Mouse (Mus musculus): ENCODE measurements around the gene A630023A22Rik. TPM values are rescaled to one million over a fixed set of nuclear protein-coding genes. Genes with fewer than 3 reads are reported as not detected.

A630023A22Rik gene
- total RNA-seq, 1 experiment from 2014 or later = not detected

DNA sequence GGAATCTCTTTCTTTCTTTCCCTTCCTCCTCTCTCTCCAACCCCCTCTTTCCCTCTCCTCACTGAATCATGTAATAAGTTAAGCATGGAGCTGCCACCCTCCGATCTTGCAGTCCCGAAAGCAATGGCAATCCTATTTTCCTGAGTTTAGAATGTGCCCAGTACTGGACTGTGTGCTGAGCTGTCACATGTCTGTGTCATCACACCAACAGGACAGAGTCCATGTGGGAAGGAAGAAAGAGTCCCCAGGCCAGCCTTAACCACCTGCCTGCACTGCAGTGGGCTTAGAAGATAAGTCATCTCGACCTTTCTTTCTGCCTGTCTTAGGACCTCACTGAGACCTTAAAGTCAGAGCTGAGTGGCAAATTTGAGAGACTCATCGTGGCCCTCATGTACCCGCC is 11.1 kb downstream of the A630023A22Rik start:
- no peak for ATAC-seq (ENCODE audit: extremely low read depth, insufficient number of reproducible peaks, low FRiP score, poor library complexity, severe bottlenecking)

DNA sequence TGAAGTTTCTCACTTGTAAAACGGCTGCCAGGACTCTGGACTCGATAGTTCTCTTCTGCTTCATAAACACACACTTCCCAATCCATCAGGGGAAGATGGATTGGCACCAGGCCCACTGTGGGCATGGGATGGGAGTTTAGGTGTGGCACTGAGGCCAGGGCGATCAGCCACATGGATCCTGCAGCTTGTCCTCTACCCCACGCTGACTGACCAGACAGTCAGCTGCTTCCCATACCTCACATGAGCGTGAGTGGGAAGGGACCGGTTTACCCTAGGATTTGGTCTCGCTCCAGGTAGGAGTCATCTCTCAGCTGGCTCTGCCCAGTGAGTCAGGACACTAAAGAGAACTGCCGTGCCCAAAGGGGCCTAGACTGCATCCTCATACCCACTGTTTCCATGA is 12.8 kb downstream of the A630023A22Rik start:
- no peak for ATAC-seq (ENCODE audit: extremely low read depth, insufficient number of reproducible peaks, low FRiP score, poor library complexity, severe bottlenecking)

DNA sequence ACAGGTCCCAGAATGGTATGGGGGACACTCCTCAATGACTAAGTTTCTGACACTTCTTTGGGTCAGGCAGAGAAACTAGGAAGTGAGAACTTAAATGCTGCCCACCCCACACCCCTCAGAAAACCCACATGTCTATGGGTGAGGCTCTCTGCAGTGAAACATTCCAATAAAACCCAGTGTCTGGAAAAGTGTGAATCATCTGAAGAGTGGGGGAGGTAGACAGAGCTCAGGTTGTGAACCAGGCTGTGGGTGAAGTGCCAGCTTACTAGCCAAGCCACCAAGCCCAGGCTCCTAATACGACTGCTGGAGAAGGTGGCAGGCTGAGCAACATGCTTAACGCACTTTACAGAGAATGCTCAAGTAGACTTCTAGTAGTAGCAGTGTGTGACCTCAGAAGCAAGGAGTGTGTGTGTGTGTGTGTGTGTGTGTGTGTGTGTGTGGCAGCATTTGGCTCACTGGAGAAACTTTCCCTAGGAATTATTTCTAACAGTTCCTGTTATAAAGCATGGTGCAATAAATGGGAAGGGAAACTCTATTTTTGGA is 14.6 kb downstream of the A630023A22Rik start:
- no peak for ATAC-seq (ENCODE audit: extremely low read depth, insufficient number of reproducible peaks, low FRiP score, poor library complexity, severe bottlenecking)

DNA sequence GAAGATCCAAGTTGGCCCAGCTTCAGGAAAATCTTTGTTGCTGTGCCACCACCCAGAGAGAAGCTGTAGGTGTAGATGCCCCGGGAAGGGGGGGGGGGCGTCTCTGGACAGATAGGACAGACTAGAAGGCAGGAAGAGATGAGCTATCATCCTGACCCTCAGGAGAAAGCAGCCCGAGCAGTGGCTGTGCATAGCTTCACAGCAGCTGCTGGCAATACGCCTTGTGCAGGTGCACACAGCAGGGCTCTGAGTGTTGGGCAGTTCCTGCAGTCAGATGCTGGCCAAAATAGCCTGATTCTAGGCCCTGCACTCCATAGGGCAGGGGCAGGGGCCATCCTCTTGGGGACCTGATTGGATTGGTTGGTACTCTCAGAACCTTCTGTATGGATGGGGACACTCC is 15.7 kb downstream of the A630023A22Rik start:
- no peak for ATAC-seq (ENCODE audit: extremely low read depth, insufficient number of reproducible peaks, low FRiP score, poor library complexity, severe bottlenecking)

DNA sequence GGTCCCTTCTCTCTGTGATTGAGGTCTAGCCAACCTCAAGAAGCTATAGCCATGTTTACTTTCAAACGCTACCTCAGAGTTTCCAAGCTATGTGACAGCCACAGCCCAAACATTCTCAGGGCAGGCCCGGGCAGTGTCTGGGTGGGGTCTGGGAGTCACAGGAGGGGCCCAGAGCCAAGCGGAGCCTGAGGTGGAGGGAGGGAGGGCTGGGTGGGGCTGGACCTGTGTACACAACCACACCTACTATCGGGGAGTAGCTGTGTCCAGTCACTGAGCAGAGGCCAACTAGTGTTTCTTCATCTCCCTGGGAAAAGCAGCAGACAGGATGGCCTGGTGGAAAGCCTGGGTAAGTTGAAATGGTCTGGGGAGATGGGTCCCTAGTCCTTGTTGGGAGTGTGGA is 16.8 kb downstream of the A630023A22Rik start, which contains the start of gene Anxa8:
TSS of gene Anxa8 (plus strand) at position 251 of the 400 bp plus-strand sequence.
- no peak for ATAC-seq (ENCODE audit: extremely low read depth, insufficient number of reproducible peaks, low FRiP score, poor library complexity, severe bottlenecking)

DNA sequence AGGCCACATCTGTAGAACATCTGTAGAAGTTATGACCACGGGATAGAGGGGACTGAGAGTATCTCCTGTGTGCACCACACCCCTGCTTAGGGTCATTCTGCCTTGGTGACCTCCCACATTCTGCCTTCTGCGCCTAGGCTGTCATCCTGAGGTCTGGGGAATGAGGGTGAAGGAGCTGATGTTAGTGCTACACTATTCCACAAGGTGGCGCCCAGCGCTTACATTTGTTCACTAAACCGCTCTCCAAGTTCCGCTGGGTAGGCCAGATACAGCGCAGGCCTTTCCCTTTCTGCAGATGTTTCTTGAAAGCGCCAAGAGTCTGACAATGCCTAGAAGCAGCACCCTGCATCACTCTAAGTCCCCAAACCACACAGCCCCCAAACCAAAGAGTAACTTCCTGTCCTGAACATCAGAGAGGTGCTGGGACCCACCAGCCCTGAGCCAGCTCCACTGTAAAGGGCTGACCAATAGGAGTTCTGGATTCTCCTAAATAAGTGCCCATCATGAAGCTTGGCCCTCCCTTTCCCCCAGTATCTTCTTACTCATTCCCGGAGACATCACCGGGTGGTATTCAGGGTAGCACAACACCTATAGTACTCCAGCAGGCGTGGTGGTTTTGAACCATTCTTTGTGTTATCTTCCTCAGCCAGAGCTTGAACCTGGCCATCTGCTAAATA is 22.1 kb downstream of the A630023A22Rik start:
- no peak for ATAC-seq (ENCODE audit: extremely low read depth, insufficient number of reproducible peaks, low FRiP score, poor library complexity, severe bottlenecking)

DNA sequence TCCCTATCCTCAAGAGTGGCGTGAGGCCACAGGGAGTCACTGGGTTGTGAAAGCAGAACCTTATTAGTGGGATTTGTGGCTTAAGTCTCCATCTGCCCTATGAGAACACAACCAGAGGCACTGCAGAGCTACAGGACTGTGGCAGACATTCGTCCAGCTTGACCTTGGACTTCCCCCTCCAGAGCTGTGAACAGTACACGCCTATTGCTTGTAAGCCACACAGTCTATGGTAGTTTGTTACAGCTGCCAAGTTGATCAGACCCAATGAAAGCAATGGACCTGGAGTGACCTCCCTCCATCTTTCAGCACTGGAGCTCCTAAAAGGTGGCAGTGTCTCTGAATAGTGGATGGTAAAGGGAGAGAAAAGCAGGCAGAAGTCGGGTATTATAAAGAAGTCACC is 24.3 kb downstream of the A630023A22Rik start:
- ATAC-seq (ENCODE audit: extremely low read depth, insufficient number of reproducible peaks, low FRiP score, poor library complexity, severe bottlenecking) = no peak

DNA sequence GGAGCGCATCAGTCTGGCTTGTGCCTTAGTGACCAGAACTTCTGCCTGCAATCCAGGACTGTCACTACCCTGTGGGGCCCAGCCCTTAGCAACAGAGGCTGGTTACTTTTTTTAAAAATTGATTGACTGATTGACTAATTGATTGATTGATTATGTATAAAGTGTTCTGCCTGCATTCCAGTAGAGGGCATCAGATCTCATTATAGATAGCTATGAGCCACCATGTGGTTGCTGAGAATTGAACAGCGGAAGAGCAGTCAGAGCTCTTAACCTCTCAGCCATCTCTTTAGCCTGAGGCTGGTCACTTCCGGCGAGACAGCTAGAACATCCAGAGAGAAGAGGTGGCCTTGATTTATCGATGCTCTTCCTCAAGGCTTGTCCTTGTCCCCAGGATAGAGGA is 25.3 kb downstream of the A630023A22Rik start:
- no peak for ATAC-seq (ENCODE audit: extremely low read depth, insufficient number of reproducible peaks, low FRiP score, poor library complexity, severe bottlenecking)

DNA sequence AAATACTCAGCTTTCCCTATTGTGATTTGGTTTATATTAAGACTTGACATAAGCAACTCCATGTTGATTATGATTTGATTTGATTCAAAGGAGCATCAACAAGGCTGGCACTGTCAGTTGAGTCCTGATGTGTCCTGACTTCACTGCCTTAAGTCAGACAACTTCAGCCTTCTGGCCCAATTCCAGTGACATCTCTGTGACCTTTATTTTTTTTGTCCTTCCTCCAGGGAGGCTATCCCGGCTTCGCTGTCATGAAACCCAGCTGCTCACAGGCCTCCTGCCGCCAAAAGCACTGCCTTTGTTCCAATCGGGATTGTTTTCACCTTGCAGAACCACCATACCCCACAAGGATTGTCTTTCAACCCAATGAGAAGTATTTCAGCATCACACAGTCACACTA is 27.2 kb downstream of the A630023A22Rik start:
- no peak for ATAC-seq (ENCODE audit: extremely low read depth, insufficient number of reproducible peaks, low FRiP score, poor library complexity, severe bottlenecking)

DNA sequence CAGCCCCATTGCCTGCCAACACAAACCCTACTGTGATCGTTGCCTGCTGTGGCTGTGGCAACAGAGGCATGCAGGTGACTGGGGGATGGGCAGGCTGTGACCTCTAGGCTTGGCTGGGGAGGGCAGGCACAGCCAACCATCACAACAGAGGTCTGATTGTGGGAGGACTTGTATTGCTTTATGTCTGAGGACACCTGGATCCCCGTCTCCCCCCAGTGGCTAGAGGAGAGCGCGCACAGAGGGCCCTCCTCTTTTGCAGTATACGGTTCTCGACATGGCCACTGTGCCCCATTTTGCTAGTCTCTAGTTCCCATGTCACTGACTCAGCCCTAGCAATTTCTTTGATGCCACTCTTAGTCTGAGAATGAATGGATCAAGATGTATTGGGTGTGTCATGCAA is 30.9 kb downstream of the A630023A22Rik start:
- ATAC-seq (ENCODE audit: extremely low read depth, insufficient number of reproducible peaks, low FRiP score, poor library complexity, severe bottlenecking) = no peak

DNA sequence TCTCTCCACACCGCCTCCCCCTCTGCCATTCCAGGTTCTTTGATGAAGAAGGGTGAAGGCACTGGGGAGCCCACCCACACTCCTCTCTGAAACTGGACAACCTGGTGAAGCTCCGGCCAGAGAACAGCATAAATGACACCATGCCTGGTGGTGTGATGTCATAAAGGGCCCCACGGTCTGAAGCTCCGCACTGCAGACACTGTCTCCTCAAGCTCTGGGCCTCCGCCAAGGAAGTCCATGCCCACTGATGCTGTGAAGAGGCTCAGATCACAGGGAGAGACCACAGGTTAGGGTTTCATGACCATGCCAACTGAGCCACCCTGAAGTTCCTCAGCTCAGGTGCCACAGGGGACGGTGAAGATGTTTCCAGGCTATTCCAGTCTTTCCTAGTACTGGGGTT is 50.0 kb downstream of the A630023A22Rik start, which contains the start of gene Antxrl:
TSS of gene Antxrl (plus strand) at position 192 of the 400 bp plus-strand sequence.
- no peak for ATAC-seq (ENCODE audit: extremely low read depth, insufficient number of reproducible peaks, low FRiP score, poor library complexity, severe bottlenecking)

DNA sequence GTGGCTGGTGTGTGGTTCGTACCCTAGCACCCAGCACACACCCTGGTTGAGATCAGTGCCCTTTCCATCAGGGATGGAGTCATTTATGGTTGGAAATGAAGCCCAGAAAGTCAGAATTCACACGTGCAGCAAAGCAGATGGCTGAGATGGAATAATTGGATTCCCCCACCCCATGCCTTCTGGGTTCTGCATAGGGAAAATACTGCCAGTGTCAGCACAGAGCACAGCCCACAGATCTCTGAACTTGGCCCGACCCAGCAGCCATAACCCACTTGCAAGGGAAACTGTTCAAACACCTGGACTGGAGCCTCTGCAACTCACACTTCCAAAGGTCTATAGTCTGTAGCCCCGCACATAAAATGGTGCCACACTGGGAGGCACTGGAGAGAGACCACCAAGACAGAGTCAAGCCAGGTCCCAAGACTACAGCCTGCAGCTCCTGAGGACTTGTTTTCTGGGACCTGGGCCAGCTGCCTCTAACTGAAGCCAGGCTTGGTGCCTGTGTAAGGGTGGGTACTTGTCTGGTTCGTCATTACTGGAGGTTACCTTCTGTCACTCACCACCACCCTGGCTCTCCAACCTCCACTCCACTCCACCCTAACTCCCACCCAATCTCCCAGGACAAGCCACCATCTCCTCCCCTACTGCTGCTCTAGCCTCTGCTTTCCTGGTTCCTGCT is 52.3 kb downstream of the A630023A22Rik start:
- ATAC-seq (ENCODE audit: extremely low read depth, insufficient number of reproducible peaks, low FRiP score, poor library complexity, severe bottlenecking) = no peak

DNA sequence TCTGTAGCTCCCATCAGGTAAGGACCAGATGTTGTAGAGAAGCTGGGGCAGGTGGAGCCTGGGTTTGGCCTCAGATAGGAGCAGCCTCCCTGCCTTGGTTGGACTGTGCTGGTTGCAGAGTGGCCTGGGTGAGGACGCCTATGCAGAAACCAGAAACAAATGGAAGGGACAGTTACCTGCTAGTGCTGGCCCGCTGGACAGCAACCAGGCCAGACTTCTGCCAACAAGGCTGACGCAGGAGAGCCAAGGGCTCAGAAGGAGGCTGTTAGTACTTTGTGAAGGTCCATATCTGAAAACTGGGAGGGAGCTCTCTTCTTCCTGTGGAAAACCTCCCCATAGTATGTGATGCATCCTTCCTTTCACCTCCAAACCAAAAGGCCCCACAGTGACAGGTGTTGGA is 59.2 kb downstream of the A630023A22Rik start:
- ATAC-seq (ENCODE audit: extremely low read depth, insufficient number of reproducible peaks, low FRiP score, poor library complexity, severe bottlenecking) = no peak

DNA sequence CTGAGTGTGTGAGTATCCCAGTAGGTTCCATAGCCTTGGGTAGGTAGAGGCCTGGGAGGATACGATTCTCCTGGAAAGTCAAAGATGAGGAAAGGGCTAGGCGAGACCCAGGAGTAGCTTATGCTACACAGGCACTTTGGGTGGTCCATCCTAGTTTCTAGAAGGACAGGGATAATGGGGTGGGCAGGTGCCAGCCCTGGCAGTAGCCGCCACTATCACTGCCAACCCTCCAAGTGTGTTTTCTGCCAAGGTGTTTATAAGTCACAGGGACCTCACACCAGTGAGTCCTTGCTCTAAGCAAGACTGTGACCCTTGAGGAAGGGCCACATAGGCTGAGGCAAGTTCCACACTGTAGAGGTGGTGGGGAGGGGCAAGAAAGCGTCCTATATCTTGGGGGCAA is 61.3 kb downstream of the A630023A22Rik start:
- ATAC-seq (ENCODE audit: extremely low read depth, insufficient number of reproducible peaks, low FRiP score, poor library complexity, severe bottlenecking) = no peak

DNA sequence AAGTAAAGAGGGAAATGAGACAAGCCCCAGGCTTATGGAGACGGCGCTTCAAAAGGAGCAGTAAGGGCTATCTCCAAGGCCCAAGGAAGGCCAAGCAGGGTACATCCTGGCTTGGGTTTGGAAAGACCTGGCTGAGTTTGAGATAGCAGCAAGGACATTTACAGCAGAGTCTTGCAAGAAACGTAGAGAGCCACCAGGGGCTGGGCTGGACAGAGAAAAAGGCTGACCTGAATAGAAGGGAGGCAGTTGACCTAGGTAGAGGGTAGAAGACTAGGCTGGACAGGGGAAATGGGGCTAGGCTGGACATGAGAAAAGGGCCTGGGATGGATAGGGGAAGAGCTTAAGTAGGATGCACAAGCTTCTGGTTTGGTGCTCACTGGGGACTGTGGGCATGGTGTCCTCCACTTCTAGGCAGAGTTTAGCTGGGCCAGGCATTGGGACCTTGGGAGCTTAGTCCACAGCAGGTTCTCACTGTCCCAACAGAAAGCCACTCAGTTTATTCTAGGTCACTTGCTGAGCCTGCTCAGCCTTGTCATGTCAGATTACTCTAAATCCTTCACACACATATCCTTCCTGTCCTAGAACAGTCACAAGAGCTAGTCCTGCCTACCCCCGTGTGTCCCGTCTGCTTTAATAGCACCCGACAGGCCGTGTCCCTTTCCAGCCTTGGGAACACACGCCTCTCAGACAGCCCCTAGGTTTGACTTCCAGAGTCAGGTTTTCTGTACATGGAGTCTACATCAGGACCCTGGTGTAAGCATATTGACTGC is 68.5 kb downstream of the A630023A22Rik start:
- no peak for ATAC-seq (ENCODE audit: extremely low read depth, insufficient number of reproducible peaks, low FRiP score, poor library complexity, severe bottlenecking)

DNA sequence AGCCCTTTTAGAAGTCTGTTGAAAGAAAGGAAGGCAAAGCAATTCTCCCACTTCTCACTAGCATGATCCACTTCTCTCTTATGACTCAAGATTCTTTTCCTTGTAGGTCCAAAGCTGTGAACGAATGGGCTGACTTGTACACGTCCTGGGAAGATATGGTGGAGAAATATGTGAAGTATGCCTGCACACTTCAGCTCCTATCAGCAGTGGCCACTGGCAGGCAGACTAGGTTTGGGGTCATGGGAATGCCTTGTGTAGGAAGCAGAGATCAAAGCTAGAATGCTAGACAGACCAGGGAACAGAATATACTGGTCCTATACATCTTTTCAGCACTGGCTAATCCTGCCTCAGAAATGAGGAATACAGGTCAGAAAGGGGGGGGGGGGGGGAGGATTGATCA is 75.8 kb downstream of the A630023A22Rik start:
- no peak for ATAC-seq (ENCODE audit: extremely low read depth, insufficient number of reproducible peaks, low FRiP score, poor library complexity, severe bottlenecking)

DNA sequence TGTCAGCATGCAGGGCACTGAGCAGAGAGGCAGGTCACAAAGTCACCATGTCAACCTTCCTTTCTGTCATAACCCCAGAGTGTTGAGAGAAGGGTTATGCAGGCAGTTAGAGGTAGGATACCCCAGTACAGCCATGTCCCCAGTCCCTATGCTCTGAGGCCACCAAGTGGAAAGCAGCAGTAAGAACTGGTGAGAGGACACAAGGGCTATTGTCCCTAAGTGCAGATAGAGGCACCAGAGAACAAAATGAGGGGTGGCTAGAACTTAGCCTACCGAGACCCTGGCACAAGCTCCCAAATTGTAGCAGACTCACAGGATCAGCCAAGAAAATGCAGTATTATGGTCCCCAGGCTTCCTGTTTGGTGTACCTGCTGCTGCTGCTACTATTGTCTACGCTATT is 85.6 kb downstream of the A630023A22Rik start:
- ATAC-seq (ENCODE audit: extremely low read depth, insufficient number of reproducible peaks, low FRiP score, poor library complexity, severe bottlenecking) = no peak

DNA sequence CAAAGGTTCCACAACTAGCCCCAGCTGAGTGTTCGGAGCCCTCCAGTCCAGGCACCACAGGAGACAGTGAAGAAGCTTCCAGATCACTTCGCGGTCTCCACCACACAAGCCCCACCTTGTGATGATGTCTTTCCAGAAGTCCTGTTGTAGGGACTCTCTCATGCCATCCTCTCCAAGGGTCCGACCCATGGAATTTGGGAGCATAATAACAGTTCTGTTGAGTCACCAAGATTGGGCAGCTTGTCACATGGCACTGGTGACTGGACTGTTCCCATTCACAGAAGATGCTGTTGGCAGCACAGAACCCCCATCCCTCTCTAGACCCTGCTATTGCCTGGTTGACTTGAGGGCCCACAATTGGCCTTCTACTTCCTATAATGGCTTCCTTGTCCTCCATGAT is 86.2 kb downstream of the A630023A22Rik start, which contains the start of gene Gm5460:
TSS of gene Gm5460 (plus strand) at position 378 of the 400 bp plus-strand sequence.
- no peak for ATAC-seq (ENCODE audit: extremely low read depth, insufficient number of reproducible peaks, low FRiP score, poor library complexity, severe bottlenecking)

DNA sequence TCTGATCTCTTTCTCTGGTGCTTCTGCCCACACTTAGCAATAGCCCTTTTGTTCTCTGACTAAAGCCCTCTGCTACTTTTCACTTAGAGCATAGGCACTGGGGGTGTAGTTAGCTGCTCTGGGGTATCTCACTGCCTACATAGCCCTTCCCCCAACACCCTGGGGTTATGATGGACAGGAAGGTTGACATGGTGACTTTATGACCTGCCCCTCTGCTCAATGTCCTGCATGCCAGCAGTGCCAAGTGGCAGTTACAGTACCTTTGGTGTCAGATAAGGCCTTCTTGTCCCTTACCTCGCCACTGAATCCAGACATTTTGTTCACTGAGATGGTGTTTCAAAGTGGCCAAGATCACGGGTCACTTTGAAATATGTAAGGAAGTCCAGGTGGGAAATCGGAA is 87.5 kb downstream of the A630023A22Rik start, which contains the start of gene Gm30083:
TSS of gene Gm30083 (minus strand) at position 120 of the 400 bp plus-strand sequence.
- no peak for ATAC-seq (ENCODE audit: extremely low read depth, insufficient number of reproducible peaks, low FRiP score, poor library complexity, severe bottlenecking)

Measured in neutrophil, adult 5-6 weeks (primary cell).